Mouse (Mus musculus) kidney, adult 2 months (tissue): ENCODE results near the gene Stn1.

Experiments used
- CTCF ChIP-seq: fragments of 200-500 bp; conservative IDR thresholded peaks from 2 replicates; pipeline ENCODE4 v1.5.1; 2011; ENCODE audit warnings: low read depth, mild to moderate bottlenecking, control low read depth, low read length, moderate library complexity, mixed read lengths; ENCODE audit not compliant: insufficient read depth, insufficient read length
- POLR2A ChIP-seq: fragments of 200-500 bp; IDR thresholded peaks from one replicate; pipeline ENCODE4 v1.6.1; 2011; ENCODE audit warnings: low read depth, low read length, control low read depth

DNA sequence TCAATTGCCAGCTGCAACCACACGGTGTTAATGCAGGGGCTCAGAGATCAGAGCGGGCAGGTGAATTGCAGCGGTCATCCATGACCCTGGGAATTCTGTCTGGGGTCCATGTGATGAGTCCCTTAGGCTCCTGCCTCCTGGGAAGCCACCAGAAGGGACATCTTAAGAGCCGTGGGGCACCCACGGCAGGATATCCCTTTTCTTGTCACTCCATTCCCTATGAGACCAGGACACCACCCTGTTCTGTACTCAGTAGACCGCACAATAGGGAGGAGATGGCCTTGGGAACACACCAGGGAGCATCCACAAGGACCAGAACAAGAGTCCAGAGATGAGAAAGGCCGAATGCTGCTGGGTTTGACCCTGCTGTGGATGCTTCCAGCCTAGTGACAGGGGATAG, 84.0 kb downstream of the Stn1 start:
- TF ChIP-seq CTCF (no peak), POLR2A (no peak)
